Mouse (Mus musculus) stomach, embryonic 15.5 days (tissue): ENCODE data around the gene H2-Q10. TPM values are rescaled to one million over a fixed set of nuclear protein-coding genes. Genes with fewer than 3 reads are reported as not detected.
"Not testable (repeated sequence)": the region's sequence is repeated elsewhere in the genome, so short reads cannot be mapped to it uniquely, and the experiment has no call there.

Experiments used
- ATAC-seq: fragments of 200-750 bp; cut with Nextera tagmentation; 2 replicates; pipeline ENCODE4 v1.8.0; 2017; ENCODE audit warnings: low read depth, moderate number of reproducible peaks, moderate TSS enrichment; ENCODE audit not compliant: insufficient read depth, low FRiP score
- H3K27ac ChIP-seq: fragments of 300-500 bp; sonication (generic); 2 replicates; pipeline ENCODE4 v1.5.1; 2015; ENCODE audit warnings: mild to moderate bottlenecking, inconsistent platforms
- H3K27me3 ChIP-seq: fragments of 300-500 bp; sonication (generic); replicated peaks from 2 replicates; pipeline ENCODE4 v1.6.1; 2015; ENCODE audit warnings: inconsistent platforms
- H3K36me3 ChIP-seq: fragments of 300-500 bp; sonication (generic); 2 replicates; pipeline ENCODE4 v1.6.1; 2015; ENCODE audit warnings: inconsistent platforms
- H3K4me1 ChIP-seq: fragments of 300-500 bp; sonication (generic); 2 replicates; pipeline ENCODE4 v1.6.1; 2015; ENCODE audit warnings: inconsistent platforms
- H3K4me2 ChIP-seq: fragments of 300-500 bp; sonication (generic); 2 replicates; pipeline ENCODE4 v1.6.1; 2015; ENCODE audit warnings: mild to moderate bottlenecking, inconsistent platforms
- H3K4me3 ChIP-seq: fragments of 300-500 bp; sonication (generic); replicated peaks from 2 replicates; pipeline ENCODE4 v1.5.1; 2015; ENCODE audit warnings: inconsistent platforms
- H3K9ac ChIP-seq: fragments of 300-500 bp; sonication (generic); 2 replicates; pipeline ENCODE4 v1.6.1; 2015; ENCODE audit warnings: inconsistent platforms
- H3K9me3 ChIP-seq: fragments of 300-500 bp; sonication (generic); 2 replicates; pipeline ENCODE4 v1.6.1; 2016; ENCODE audit warnings: inconsistent platforms
- WGBS: fragments of 180-500 bp; shearing (Covaris S2); methylation state at CpG from one replicate; pipeline ENCODE4 v1.1.7; 2015; 5-methylcytosine and 5-hydroxymethylcytosine counted together
- polyA plus RNA-seq: library from polyadenylated mRNA; unstranded; fragments of >200 nt; fragmentation: Nextera tagmentation; extraction: Ambion mirVana; gene quantifications from 2 replicates; pipeline ENCODE4 v1.2.1, GENCODE M21; 2015

H2-Q10 gene
- polyA plus RNA-seq, 1 experiment from 2014 or later = 29.3 TPM

GRCm38 (mm10) chr17:35506881-35507280, 37.0 kb downstream of the H2-Q10 start:
- no peaks in the 10 kb centered on the region for H3K9me3 ChIP-seq
- H3K4me3 ChIP-seq = no peak overlapping the region
- H3K27ac ChIP-seq = no peak overlapping the region
- no peaks in the 10 kb centered on the region for H3K36me3 ChIP-seq
- 0 out of 2 replicates have a peak, but pooled peaks cover 2% of the 10 kb centered on the region for H3K4me1 ChIP-seq
- ATAC-seq = no peak
- 22% methylated on average over 10 of the region's 10 CpGs for WGBS
- peaks cover 6% of the 10 kb centered on the region; the same call in 1 of the 2 replicates for H3K27me3 ChIP-seq
- H3K4me2 ChIP-seq = no peak overlapping the region
- no peak overlapping the region for H3K9ac ChIP-seq

GRCm38 (mm10) chr17:35507556-35508260, 37.8 kb downstream of the H2-Q10 start:
- Histone ChIP-seq H3K9me3 (no peaks in the 10 kb centered on the region), H3K9ac (no peak overlapping the region), H3K4me3 (no peak overlapping the region), H3K4me1 (0 out of 2 replicates have a peak, but pooled peaks cover 2% of the 10 kb centered on the region), H3K36me3 (no peaks in the 10 kb centered on the region), H3K27ac (no peak overlapping the region), H3K27me3 (peaks cover 6% of the 10 kb centered on the region; the same call in 1 of the 2 replicates), H3K4me2 (no peak overlapping the region)
- WGBS = 28% methylated on average over 13 of the region's 13 CpGs
- ATAC-seq = no peak

- H3K27ac ChIP-seq, H3K9me3 ChIP-seq, H3K36me3 ChIP-seq, H3K9ac ChIP-seq, H3K4me3 ChIP-seq, H3K27me3 ChIP-seq, ATAC-seq, H3K4me2 ChIP-seq, H3K4me1 ChIP-seq: not testable (repeated sequence)
- WGBS = 49% methylated on average over 5 of the region's 5 CpGs
These were observed 38.4 kb downstream of the H2-Q10 start for GRCm38 (mm10) chr17:35508279-35508678.

GRCm38 (mm10) chr17:35509284-35509683, 39.4 kb downstream of the H2-Q10 start:
- H3K4me3 ChIP-seq = no peak overlapping the region
- WGBS = 32% methylated on average over 8 of the region's 8 CpGs
- peaks cover 4% of the 10 kb centered on the region; the same call in 1 of the 2 replicates for H3K4me1 ChIP-seq
- H3K9ac ChIP-seq = no peak overlapping the region
- no peaks in the 10 kb centered on the region for H3K9me3 ChIP-seq
- no peak overlapping the region for H3K27ac ChIP-seq
- peaks cover 6% of the 10 kb centered on the region; the same call in 1 of the 2 replicates for H3K27me3 ChIP-seq
- no peak for ATAC-seq
- H3K4me2 ChIP-seq = no peak overlapping the region
- H3K36me3 ChIP-seq = no peaks in the 10 kb centered on the region

- no peak overlapping the region for H3K4me2 ChIP-seq
- H3K36me3 ChIP-seq = no peaks in the 10 kb centered on the region
- no peak overlapping the region for H3K9ac ChIP-seq
- no peak for ATAC-seq
- no peak overlapping the region for H3K27ac ChIP-seq
- no peak overlapping the region for H3K4me3 ChIP-seq
- peaks cover 27% of the 10 kb centered on the region for H3K4me1 ChIP-seq
- WGBS = 93% methylated on average over 7 of the region's 7 CpGs
- H3K9me3 ChIP-seq = no peaks in the 10 kb centered on the region
- no peaks in the 10 kb centered on the region for H3K27me3 ChIP-seq
These were observed 43.2 kb downstream of the H2-Q10 start for GRCm38 (mm10) chr17:35512916-35513626.

GRCm38 (mm10) chr17:35513886-35514285, 44.0 kb downstream of the H2-Q10 start:
- no peak overlapping the region for H3K27ac ChIP-seq
- no peaks in the 10 kb centered on the region for H3K36me3 ChIP-seq
- WGBS = 12% methylated on average over 2 of the region's 2 CpGs
- no peak for ATAC-seq
- no peaks in the 10 kb centered on the region for H3K9me3 ChIP-seq
- peaks cover 28% of the 10 kb centered on the region for H3K4me1 ChIP-seq
- H3K4me3 ChIP-seq = peak overlapping the region; percentile 69; the same call in 1 of the 2 replicates
- H3K9ac ChIP-seq = no peak overlapping the region
- peak overlapping the region; percentile 77 for H3K4me2 ChIP-seq
- H3K27me3 ChIP-seq = no peaks in the 10 kb centered on the region

- peak overlapping the region; percentile 8; the same call in 1 of the 2 replicates for H3K9ac ChIP-seq
These were observed 44.9 kb downstream of the H2-Q10 start for GRCm38 (mm10) chr17:35514756-35515155.

GRCm38 (mm10) chr17:35515911-35516640, 46.2 kb downstream of the H2-Q10 start:
- Histone ChIP-seq H3K4me3 (peak overlapping the region; percentile 69), H3K36me3 (peaks cover 3% of the 10 kb centered on the region; the same call in 1 of the 2 replicates), H3K4me2 (peak overlapping the region; percentile 77), H3K27ac (0 out of 2 replicates have a peak overlapping the region, but pooled peaks have one; percentile 26), H3K27me3 (no peaks in the 10 kb centered on the region), H3K9ac (peak overlapping the region; percentile 52), H3K9me3 (no peaks in the 10 kb centered on the region), H3K4me1 (peaks cover 25% of the 10 kb centered on the region)
- WGBS = 5% methylated on average over 25 of the region's 25 CpGs
- ATAC-seq = no peak

More at GRCm38 (mm10) chr17:35514756-35515155, 44.9 kb downstream of the H2-Q10 start:
- Histone ChIP-seq H3K4me1 (peaks cover 25% of the 10 kb centered on the region), H3K4me2 (peak overlapping the region; percentile 77), H3K27me3 (no peaks in the 10 kb centered on the region), H3K9me3 (no peaks in the 10 kb centered on the region), H3K27ac (no peak overlapping the region), H3K36me3 (no peaks in the 10 kb centered on the region), H3K4me3 (peak overlapping the region; percentile 69)
- no peak for ATAC-seq
- WGBS = 41% methylated on average over 6 of the region's 6 CpGs

- no peaks in the 10 kb centered on the region for H3K9me3 ChIP-seq
- H3K27ac ChIP-seq = peak within 1 kb of the TSS; percentile 31
- peak; percentile 95 for ATAC-seq
- H3K4me1 ChIP-seq = peaks cover 25% of the 10 kb centered on the region
- H3K27me3 ChIP-seq = no peaks in the 10 kb centered on the region
- H3K36me3 ChIP-seq = peaks cover 8% of the 10 kb centered on the region; the same call in 1 of the 2 replicates
- peak within 1 kb of the TSS; percentile 69 for H3K4me3 ChIP-seq
- H3K9ac ChIP-seq = peak within 1 kb of the TSS; percentile 52
- peak within 1 kb of the TSS; percentile 77 for H3K4me2 ChIP-seq
- WGBS = under 1% methylated on average over 67 of the region's 67 CpGs
These were observed 47.0 kb downstream of the H2-Q10 start, which contains the start of the genes Tcf19 and Cchcr1 for GRCm38 (mm10) chr17:35516652-35517500. Gene Tcf19, minus strand, starts transcription at chr17:35516824. Gene Cchcr1, plus strand, starts transcription at chr17:35517100.

GRCm38 (mm10) chr17:35517526-35517925, 47.6 kb downstream of the H2-Q10 start:
- WGBS = 6% methylated on average over 12 of the region's 12 CpGs
- H3K4me2 ChIP-seq = peak overlapping the region; percentile 65
- H3K27ac ChIP-seq = peak overlapping the region; percentile 31
- no peaks in the 10 kb centered on the region for H3K9me3 ChIP-seq
- peak overlapping the region; percentile 69 for H3K4me3 ChIP-seq
- no peaks in the 10 kb centered on the region for H3K27me3 ChIP-seq
- no peak for ATAC-seq
- peaks cover 25% of the 10 kb centered on the region for H3K4me1 ChIP-seq
- H3K36me3 ChIP-seq = peaks cover 11% of the 10 kb centered on the region; the same call in 1 of the 2 replicates
- 0 out of 2 replicates have a peak overlapping the region, but pooled peaks have one; percentile 37 for H3K9ac ChIP-seq
